Mouse (Mus musculus): ENCODE measurements around the gene Slc6a11.
A peak's percentile ranks its signal among the peaks of the same experiment; 100 is the strongest.

DNA sequence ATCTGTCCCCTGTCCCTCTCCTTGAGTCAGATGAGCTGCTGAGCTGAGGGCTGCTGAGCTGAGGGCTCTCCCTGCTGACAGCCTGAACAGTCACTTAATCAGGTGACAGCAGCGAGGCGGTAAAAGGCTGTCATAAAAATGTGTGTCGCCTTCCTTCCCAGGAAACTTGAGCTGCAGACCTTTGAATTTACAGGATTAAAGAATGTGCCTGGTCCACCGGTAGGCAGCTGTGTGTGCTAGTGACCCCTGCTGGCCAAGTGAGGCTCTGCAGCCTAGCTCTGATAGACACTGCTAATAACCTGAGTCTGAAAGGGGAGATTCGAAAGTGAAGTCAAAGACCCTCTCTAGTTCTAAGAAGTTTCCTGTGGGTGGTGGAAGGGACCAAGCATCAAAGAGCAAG is 119.3 kb downstream of the Slc6a11 start:
- TF ChIP-seq CTCF (conservative IDR thresholded peaks at IDR 0.05; ENCODE audit: insufficient read depth, insufficient read length, low read depth, low read length): peak; percentile 94
- no peak for TF ChIP-seq POLR2A (IDR thresholded peaks at IDR 0.05; ENCODE audit: low read depth, low read length)
